Mouse (Mus musculus) ovary, postnatal 14 days (tissue): ENCODE results near the gene Kcnj12.

Experiments used
- DNase-seq: peaks from one replicate; pipeline ENCODE4 v3.0.0; 2022; ENCODE audit warnings: low spot score

Kcnj12 gene

DNA sequence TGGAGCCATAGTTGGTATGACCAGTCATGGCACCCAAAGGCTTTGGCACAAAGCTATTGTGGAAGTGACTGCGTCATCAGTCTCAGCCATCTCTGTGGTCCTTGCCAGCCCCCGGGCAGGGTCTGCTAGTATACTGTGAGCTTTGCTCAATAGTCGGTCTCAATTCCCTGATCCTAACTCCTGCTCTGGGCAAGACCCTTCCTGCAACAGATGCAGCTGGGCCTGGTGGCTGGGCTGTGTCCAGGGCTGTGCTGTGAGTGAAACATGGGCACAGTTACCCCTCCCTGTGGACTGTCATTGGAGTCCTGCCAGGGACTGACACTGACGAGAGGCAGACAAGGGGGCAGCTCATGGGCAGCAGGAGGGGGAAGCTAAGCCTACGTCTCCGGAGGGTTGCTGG is 2.6 kb downstream of the Kcnj12 start:
- DNase-seq: no peak

GRCm38 (mm10) chr11:61025594-61025993 is 3.2 kb downstream of the Kcnj12 start:
- no peak for DNase-seq

- DNase-seq: no peak
These were observed 4.0 kb downstream of the Kcnj12 start for GRCm38 (mm10) chr11:61026381-61026780.

- DNase-seq: no peak
These were observed 4.8 kb downstream of the Kcnj12 start for GRCm38 (mm10) chr11:61027160-61027559.

DNA sequence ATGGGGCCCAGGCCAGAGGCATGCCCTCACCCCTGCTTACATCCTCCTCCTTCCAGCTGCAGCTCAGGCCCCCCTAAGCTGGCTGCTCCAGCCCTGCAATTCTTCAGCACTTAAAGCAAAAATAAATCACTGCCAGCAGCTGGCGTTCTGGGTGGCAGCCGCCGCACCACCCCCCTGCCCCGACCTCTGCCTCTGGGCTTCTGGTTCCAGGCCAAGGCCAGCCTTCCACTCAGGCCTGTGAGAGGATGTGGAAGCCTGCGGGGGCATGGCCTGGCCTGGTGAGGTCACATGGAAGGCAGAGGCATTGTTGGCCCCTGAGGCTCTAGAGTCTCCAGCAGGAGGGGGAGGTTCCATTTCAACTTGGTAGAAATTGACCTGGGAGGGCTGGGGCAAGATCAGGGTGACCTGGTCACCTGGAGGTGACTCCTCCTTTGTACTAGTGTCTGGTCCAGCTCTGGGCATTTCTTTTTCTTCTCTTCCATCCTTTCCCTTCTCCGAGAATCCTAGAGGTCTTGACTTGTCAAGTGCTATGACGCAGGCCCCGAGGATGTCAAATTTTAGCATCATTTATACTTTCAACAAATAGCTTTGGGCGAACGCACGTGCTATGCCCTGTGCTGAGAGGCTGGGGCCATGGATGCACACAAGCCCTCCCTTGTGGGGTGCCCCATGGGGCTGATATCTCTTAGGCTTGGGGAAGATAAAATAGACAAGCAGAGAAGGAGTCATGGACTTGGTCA is 6.0 kb downstream of the Kcnj12 start:
- no peak for DNase-seq

DNA sequence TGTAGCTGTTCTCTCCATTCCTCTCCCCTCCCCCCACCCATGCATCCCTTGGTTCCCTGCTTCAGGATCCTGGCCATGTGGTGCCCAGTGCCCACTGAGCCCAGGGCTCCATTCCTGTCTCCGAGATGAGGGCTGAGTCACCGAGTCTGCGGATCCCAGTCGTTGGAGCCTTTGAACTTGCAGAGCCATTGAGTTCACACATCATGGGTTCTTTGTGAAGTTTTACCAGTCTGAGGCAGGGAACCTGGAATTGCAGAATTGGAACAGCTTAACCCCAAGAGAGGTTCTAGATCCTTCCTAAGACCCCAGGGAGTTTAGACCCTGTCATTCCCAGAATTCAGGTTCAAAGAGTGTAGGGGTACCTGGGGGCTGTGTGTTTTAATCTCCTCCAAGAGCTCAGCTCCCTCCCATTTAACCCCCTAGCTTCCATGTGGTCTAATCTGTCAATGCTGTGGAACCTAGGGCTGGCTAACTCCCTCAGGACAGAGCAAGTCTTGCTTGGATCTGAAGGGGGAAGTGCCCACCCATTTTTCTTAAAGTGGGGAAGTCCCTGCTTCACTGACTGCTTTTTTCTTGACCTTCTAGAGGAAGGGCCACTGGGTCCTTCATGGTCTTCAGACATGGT is 6.9 kb downstream of the Kcnj12 start:
- no peak for DNase-seq

DNA sequence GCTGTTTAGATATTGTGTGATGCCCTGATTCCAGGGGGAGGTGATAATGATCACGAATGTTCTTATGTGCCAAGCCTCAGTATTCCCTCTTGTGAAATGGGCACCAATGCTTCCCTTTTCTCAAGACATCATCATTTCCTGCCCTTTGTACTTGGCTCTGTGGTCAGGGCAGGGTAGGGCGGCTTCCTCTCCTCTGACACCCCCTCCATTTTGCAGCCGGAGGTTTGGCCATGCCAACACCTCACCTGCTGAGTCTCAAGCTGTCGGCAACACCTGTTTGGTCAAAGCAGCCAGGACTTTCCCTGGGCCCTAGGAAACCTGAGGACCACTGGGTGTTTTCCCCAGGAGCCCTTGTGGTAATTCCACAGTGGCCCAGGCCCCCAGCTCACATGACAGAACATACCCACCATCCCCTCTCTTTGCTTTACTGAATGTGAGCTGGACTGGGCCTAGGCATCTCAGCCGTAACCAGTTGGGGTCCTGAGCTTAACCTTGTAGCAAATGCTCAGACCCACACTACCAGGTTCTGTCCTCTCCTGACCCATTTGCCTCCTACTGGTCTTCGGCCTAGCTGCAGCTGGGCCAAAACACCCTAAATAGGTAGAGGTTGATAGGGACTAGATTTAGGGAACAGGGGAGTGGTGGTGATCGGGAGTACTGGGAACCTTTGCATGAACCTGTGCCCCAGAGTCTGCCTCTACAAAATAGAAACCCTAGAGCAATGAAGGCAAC is 7.7 kb downstream of the Kcnj12 start:
- DNase-seq: no peak

GRCm38 (mm10) chr11:61031137-61031536 is 8.8 kb downstream of the Kcnj12 start:
- DNase-seq: no peak

- no peak for DNase-seq
These were observed 9.5 kb downstream of the Kcnj12 start for GRCm38 (mm10) chr11:61031658-61032445.

DNA sequence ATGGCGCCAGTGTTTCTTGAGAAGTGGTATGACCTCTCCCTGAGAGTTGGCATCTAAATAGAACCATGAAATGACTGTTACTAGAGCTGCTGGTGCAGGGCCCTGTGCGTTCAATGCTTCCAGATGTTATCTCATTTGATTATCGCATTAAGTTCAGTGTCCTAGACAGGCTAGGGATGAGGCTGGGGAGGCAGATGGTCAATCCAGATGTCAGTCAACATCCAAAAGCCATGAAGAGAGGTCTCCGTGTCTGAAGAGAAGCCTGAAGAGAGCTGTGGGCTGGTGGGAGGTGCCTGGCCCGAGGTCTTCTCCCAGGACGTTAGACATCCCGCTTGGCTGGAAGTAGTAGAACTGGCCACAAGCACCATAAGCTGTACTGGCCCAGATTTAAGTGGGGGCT is 10.1 kb downstream of the Kcnj12 start:
- no peak for DNase-seq

GRCm38 (mm10) chr11:61033160-61033559 is 10.8 kb downstream of the Kcnj12 start:
- DNase-seq: no peak

DNA sequence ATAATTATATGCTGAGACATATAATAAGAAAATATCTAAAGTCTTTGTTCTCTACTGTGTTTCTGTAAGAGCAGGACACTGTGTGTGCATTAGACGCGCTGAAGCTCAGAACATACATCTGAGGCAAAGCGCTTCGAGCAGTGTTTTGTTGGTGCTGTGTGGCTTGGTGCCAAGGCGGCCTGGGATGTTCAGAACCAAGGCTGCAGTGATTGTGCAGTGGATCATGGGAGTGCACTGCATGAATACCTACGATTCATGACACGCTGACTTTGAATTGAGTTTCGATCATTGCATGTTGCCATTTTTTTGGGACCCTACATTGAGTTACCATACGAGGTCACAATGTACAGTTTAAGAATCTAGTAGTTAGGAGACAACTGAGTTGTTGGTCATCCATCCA is 14.3 kb downstream of the Kcnj12 start:
- DNase-seq: no peak

DNA sequence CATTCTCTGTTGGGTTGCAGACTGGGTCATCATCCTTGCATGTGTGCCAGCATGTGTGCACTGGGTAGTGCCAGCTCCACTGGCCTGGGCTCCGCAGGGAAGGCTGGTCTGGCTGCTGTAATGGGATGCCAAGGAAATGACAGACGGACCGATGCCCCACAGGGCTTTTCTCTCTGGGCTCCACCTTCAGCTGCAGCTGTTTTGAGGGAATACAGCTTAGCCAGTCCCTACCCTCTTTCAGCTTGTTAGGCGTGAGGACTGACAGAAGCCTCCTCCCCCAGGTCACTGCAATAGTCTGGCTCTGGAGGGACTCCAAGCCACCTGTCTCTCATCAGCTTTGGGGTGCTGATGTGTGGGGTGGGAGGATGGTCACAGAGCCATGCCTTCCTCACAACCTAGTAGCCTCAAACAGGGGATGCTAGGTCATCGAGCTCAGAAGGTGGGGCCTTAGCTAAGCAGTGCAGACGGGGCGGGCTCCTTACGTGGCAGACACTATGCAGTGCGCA is 16.0 kb downstream of the Kcnj12 start:
- no peak for DNase-seq

DNA sequence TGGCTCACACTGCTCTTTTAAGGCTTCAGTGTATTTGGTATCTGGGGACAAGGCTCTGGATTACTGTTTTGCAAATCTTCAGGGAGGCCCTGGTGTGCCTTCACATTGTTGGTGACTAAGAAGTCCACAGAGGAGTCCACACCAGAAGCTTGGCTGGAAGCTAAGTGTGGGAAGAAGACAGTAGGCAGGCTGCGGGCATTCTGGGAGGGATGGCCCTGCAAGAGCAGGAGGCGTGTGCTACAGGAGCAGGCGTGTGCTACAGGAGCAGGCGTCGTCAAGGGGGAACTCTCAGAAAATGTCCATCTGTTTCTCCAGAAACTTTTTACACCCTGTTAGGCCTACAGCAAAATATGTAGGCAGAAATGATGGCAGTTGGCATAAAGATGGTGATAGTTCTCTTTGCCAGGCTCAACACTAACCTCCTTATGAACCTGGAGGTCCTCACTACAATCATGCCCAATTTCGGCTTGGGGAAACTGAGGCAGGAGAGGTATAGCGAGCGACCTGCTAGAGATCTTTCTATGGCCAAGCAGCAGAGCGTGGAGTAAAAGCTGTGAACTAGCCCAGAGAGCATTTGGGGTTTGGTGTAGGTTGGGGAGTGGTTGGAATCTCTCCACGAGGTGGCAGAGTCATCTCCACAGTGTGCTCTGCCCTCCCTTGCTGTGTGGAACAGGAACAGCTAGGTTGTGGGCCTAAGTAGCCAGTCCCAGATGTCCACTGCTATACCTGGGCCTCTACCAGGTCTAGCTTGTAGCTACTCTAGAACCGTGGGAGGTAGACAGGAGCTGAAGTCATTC is 18.7 kb downstream of the Kcnj12 start:
- no peak for DNase-seq

- no peak for DNase-seq
These were observed 20.2 kb downstream of the Kcnj12 start for GRCm38 (mm10) chr11:61042593-61042992.

- DNase-seq: no peak
These were observed 21.0 kb downstream of the Kcnj12 start for GRCm38 (mm10) chr11:61043055-61043992.

DNA sequence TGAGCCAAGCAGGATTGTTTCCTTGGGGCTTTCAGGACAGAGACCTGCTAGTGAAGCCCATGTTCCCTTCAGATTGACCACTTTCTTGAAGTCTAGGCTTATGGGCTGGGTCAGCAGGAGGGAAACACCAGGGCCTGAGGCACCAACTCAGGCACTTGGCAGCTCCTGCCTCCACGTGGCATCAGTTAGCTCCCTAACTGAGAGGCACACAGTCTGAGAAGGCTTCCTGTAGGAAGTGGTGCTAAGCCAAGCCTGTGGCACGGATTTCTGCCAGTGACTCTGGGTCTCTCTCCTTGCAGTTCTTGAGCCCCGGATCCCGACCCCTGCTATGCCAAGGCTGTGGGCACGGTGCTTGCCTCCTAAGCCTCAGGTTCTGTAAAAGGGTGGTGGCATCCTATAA is 22.4 kb downstream of the Kcnj12 start:
- DNase-seq: no peak

- DNase-seq: no peak
These were observed 25.1 kb downstream of the Kcnj12 start for GRCm38 (mm10) chr11:61047441-61047840.

DNA sequence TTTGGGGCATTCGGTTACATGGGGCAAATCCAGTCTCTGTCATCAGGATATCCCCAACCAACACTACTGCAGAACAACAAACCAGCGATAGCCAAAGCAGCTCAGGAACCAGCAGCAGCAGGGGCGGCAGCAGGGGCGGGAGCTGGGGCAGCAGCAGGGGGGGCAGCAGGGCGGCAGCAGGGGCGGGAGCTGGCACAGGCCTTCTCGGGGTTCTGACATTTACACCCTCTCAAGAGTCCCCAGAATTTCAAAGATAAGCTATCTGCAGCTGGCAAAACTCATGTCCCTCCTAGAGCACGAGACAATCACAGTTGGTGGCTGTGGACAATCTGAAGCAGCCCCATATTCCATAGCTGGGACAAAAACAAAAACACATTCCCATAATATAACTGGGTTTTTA is 28.8 kb downstream of the Kcnj12 start:
- no peak for DNase-seq

- DNase-seq: no peak
These were observed 34.5 kb downstream of the Kcnj12 start for GRCm38 (mm10) chr11:61056871-61057270.
